Mouse (Mus musculus) gastrocnemius, adult 2 months (tissue): ENCODE measurements at regions not wholly inside any gene's neighbourhood (a gene's known extent, or its start where the extent isn't known, plus 50 kb on each side); places are given as distances from the start of the nearest gene placed in this dataset.

Experiments used
- DNase-seq: peaks from one replicate; pipeline ENCODE4 v3.0.0; 2022
- H3K27ac ChIP-seq: fragments of 200-600 bp; 2 replicates; pipeline ENCODE4 v1.8.1; 2022; ENCODE audit warnings: mild to moderate bottlenecking
- H3K4me3 ChIP-seq: fragments of 200-600 bp; 2 replicates; pipeline ENCODE4 v1.8.1; 2022; ENCODE audit warnings: mild to moderate bottlenecking, moderate library complexity
- CTCF ChIP-seq: fragments of 200-600 bp; IDR thresholded peaks from 2 replicates; pipeline ENCODE4 v1.8.1; 2022; ENCODE audit warnings: antibody characterized with exemption, mild to moderate bottlenecking, moderate library complexity
- intact Hi-C: fragments of 180-260 bp; cut with DNase I; formaldehyde crosslinking; loops from one replicate; pipeline ENCODE4 v1.15.1; 2025

- no peak for DNase-seq
- intact Hi-C loops = no loop called here
- Histone ChIP-seq H3K27ac (no peak overlapping the region), H3K4me3 (no peak overlapping the region)
- no peak for TF ChIP-seq CTCF
Measured at GRCm38 (mm10) chr12:93273652-93274051, 1424.7 kb upstream of the Sel1l start.

GRCm38 (mm10) chr12:93230237-93230636 is 1381.3 kb upstream of the Sel1l start:
- intact Hi-C loops = no loop called here
- no peak for TF ChIP-seq CTCF
- no peak overlapping the region for H3K4me3 ChIP-seq
- H3K27ac ChIP-seq = no peak overlapping the region
- DNase-seq = no peak

- TF ChIP-seq CTCF = no peak
- no peak overlapping the region for H3K27ac ChIP-seq
- intact Hi-C loops = loop anchor here (2.0 kb wide), 1 partner anchor 20 kb away; no protein-coding TSS in a partner anchor
- H3K4me3 ChIP-seq = no peak overlapping the region
- no peak for DNase-seq
Measured at GRCm38 (mm10) chr12:93226826-93227225, 1377.9 kb upstream of the Sel1l start.

GRCm38 (mm10) chr12:93221179-93221922 is 1372.4 kb upstream of the Sel1l start:
- TF ChIP-seq CTCF = no peak
- H3K4me3 ChIP-seq = no peak overlapping the region
- no peak for DNase-seq
- intact Hi-C loops = no loop called here
- no peak overlapping the region for H3K27ac ChIP-seq

- intact Hi-C loops = no loop called here
- no peak for DNase-seq
- TF ChIP-seq CTCF = no peak
- no peak overlapping the region for H3K4me3 ChIP-seq
- H3K27ac ChIP-seq = no peak overlapping the region
Measured at GRCm38 (mm10) chr12:93207596-93207995, 1358.6 kb upstream of the Sel1l start.

GRCm38 (mm10) chr12:93188940-93189339 is 1340.0 kb upstream of the Sel1l start:
- DNase-seq = no peak
- Histone ChIP-seq H3K4me3 (no peak overlapping the region), H3K27ac (no peak overlapping the region)
- intact Hi-C loops = no loop called here
- TF ChIP-seq CTCF = no peak

GRCm38 (mm10) chr12:93173744-93174143 is 1324.8 kb upstream of the Sel1l start:
- Histone ChIP-seq H3K27ac (no peak overlapping the region), H3K4me3 (no peak overlapping the region)
- intact Hi-C loops = no loop called here
- no peak for DNase-seq
- TF ChIP-seq CTCF = no peak

GRCm38 (mm10) chr12:93160252-93160651 is 1311.3 kb upstream of the Sel1l start:
- no peak overlapping the region for H3K27ac ChIP-seq
- intact Hi-C loops = no loop called here
- no peak overlapping the region for H3K4me3 ChIP-seq
- DNase-seq = no peak
- TF ChIP-seq CTCF = no peak

- Histone ChIP-seq H3K4me3 (no peak overlapping the region), H3K27ac (no peak overlapping the region)
- DNase-seq = no peak
- intact Hi-C loops = no loop called here
- TF ChIP-seq CTCF = peak; percentile 35; the same call in 1 of the 2 replicates
Measured at GRCm38 (mm10) chr12:93152618-93153245, 1303.8 kb upstream of the Sel1l start.

GRCm38 (mm10) chr12:93151530-93151929 is 1302.6 kb upstream of the Sel1l start:
- Histone ChIP-seq H3K4me3 (no peak overlapping the region), H3K27ac (no peak overlapping the region)
- DNase-seq = peak; percentile 15
- intact Hi-C loops = no loop called here
- TF ChIP-seq CTCF = no peak

- DNase-seq = no peak
- Histone ChIP-seq H3K27ac (no peak overlapping the region), H3K4me3 (no peak overlapping the region)
- TF ChIP-seq CTCF = no peak
- intact Hi-C loops = no loop called here
Measured at GRCm38 (mm10) chr12:93142265-93142664, 1293.3 kb upstream of the Sel1l start.

GRCm38 (mm10) chr12:93136395-93136794 is 1287.4 kb upstream of the Sel1l start:
- DNase-seq = no peak
- TF ChIP-seq CTCF = no peak
- no peak overlapping the region for H3K27ac ChIP-seq
- intact Hi-C loops = no loop called here
- H3K4me3 ChIP-seq = no peak overlapping the region

GRCm38 (mm10) chr12:93122216-93122615 is 1273.3 kb upstream of the Sel1l start:
- intact Hi-C loops = no loop called here
- Histone ChIP-seq H3K4me3 (no peak overlapping the region), H3K27ac (no peak overlapping the region)
- DNase-seq = no peak
- TF ChIP-seq CTCF = no peak
